Mouse (Mus musculus) monocyte, adult 5-6 weeks (primary cell): ENCODE measurements around the gene Btbd17. TPM values are rescaled to one million over a fixed set of nuclear protein-coding genes. Genes with fewer than 3 reads are reported as not detected.

ENCODE experiments used
- ATAC-seq: fragments of 153-309, 156-312 bp; replicated peaks from 2 replicates; pipeline ENCODE4 v1.8.0; 2017; ENCODE audit warnings: mild to moderate bottlenecking; ENCODE audit not compliant: low TSS enrichment, insufficient number of reproducible peaks, severe bottlenecking, poor library complexity, low FRiP score
- total RNA-seq: library from RNA; stranded (forward); fragments of 200-1000, 200-491, 200-594 nt; gene quantifications from 3 replicates; pipeline ENCODE4 v1.2.3, GENCODE M21; 2017

Btbd17 gene
- total RNA-seq = not detected in 3 replicates

- ATAC-seq = no peak
Measured at GRCm38 (mm10) chr11:114795848-114796322, at the start of gene Btbd17. TSS of gene Btbd17 (minus strand) at chr11:114795945.

DNA sequence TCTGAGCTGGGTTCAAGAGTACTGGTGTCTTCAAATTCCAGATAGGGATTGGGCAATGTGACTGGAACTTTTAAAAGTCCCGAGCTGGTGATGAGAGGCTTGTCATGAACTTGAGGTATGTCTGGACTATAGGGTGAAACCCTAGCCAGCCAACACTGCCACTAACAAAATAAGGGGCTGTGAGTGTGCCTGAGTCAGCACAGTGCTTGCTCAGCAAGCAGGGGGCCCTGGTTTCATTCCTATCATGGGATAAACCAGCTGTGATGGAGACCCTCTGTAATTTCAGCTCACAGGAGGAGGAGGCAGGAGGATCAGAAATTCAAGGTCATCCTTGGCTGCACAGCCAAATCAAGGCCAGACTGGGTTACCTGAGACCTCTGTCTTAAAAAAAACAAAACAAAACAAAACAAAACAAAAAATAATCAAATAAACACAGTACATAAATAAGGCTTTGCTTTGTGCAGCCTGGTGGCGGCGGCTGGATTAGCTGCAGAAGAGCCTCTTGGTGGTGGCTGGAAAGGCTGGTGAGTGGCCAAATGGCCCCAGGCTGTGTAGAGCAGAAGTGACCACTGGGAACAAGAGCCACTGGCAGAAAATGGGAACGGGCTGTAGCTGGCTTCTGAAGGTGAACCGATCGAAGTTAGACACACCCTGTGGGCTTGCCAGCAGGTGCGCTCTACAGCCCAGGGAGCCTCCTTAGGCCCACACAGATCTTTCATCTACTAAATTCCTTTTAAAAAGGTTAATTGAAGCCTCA is 48.9 kb upstream of the Btbd17 start:
- no peak for ATAC-seq

DNA sequence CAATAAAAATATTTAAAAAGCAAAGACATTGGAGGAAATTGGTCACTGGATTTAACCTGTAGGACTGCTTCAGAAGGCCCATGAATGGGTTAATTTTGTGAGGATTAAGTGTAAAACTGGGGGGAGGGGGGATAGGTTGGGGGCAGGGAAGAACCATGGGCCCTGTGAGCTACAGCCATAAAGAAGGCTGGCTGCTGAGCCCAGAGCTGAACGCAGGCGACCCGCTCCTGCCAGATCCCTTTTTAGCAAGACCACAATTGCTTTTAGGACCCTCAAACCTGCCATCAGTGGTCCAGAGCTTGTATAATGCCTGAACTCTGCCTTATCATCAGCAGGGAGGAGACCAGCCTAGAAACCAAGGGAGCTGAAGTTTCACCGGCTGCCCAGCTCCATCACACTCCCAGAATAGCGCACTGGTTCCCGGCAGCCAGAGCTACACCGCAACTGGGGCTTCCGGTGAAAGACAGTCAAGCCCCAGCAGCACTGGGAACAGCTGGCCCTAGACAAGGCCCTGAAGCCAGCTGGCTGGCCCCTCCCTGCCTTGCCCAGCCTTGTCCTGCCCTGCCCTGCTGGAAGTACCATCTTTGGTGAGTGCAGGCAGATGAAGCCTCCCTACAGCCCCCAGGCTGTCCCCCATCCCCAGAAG is 48.2 kb upstream of the Btbd17 start:
- no peak for ATAC-seq

- ATAC-seq = no peak
Measured at GRCm38 (mm10) chr11:114833166-114833565, 37.4 kb upstream of the Btbd17 start.

- ATAC-seq = no peak
Measured at GRCm38 (mm10) chr11:114830433-114830773, 34.7 kb upstream of the Btbd17 start.

DNA sequence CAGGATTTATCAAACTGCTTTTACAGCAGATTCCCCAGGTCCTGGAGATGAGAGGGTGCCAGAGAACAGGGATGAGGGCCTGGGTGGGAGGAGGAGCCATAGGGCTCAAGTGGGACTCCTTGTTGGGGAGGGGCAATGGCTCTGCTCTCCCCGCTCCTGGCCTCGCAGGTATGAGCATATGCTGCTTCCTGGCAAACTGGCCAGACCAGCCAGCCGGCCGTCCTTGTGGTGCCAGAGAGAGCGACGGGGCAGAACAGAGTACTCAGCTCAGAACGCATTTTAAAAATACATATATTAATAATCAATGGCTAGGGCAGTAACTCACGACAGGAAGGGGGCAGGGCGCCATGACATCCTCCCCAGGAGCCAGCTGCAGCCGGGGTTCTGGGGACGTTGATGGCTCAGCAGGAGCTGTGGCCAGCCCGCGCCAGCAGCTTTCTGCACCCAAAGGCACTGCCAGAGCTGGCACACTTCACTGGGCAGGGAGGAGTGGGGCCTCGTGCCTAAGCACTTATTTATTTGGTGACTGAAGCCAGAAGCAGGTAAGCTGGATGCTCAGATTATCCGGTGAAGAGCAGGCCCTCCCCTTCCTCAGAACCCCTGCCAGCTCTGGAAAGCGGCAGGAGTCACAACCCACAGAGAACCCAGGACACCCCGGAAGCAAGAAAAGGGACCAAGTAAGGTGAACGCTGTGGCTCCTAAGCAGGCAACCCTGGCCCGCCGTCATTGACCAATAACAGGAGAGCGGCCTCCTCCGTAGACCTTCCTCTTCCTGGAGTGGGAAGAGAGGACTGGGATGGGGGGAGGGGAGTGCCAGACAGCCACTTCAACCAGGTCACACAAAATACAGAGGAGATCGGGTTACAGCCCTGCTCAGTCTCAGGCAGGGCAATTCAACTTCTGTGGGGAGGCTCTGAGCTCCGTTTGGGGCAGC is 34.0 kb upstream of the Btbd17 start:
- ATAC-seq = peak; percentile 75; the same call in 1 of the 2 replicates

DNA sequence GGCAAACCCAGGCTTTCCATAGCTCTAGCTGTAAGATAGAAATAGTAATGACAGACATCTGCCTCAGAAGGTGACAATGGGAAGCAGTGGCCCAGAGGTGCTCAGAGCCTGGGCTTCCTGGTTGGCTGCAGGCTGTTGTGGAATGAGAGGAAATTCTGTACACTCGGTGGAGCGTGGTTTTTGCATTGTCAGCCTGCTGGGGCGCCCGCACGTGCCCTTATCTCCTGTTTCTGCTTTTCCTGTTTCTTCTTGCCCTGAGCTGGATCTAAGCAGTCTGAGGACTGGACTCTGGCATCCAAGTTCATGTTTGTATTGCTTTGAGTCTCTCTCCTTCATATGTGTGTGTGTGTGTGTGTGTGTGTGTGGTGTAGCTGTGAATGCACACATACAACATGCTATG is 30.9 kb upstream of the Btbd17 start:
- no peak for ATAC-seq

DNA sequence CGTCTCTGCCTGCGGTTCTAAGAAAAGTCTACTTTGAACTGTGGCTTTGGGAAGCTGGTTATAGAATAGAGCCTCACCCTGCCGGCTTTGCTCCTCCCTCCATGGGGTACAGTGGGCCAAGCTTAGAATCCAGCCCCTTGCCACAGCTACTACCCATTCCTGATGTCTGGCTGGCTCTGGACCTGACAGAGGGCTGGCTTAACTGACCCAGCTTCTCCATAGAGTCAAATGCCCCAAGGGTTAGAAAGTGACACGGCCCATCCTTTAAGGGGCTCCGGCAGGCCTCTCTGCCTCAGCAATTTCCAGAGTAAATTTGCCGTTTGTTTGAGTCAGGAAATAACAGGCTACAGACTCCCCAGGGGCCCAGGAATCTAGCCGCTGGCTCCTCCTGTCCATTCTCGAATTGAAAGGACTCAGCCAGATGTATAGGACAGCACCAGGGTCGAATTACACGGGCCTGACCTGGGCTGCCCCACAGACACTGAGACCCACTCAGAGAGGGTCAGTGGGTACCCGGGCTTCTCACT is 27.5 kb upstream of the Btbd17 start:
- ATAC-seq = no peak

- no peak for ATAC-seq
Measured at GRCm38 (mm10) chr11:114822727-114823126, 27.0 kb upstream of the Btbd17 start.

GRCm38 (mm10) chr11:114821325-114821724 is 25.6 kb upstream of the Btbd17 start:
- 0 out of 2 replicates have a peak, but pooled peaks have one; percentile 49 for ATAC-seq

- no peak for ATAC-seq
Measured at GRCm38 (mm10) chr11:114820444-114820843, 24.7 kb upstream of the Btbd17 start.

- no peak for ATAC-seq
Measured at GRCm38 (mm10) chr11:114819110-114819509, 23.4 kb upstream of the Btbd17 start.

DNA sequence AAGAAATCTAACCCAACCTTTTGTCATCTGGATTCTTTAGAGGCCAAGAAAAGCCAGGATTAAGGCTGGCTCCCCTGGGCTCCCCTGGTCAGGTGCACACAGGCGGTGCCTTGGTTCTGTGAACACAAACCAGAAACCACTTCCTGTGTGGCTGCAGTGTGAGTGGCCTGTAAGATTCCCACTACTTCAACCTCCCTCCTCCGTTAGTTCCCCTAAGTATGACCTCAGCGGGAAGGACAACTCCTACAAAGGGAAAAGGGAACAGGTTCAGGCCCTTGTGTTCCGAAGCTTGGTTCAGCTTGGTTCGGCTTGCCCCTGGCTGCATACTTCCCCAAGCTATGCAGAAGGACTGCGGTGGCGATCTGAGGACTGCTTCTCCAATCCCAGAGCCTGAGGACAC is 22.4 kb upstream of the Btbd17 start:
- peak; percentile 57 for ATAC-seq

- no peak for ATAC-seq
Measured at GRCm38 (mm10) chr11:114816934-114817333, 21.2 kb upstream of the Btbd17 start.

GRCm38 (mm10) chr11:114814873-114815592 is 19.3 kb upstream of the Btbd17 start:
- no peak for ATAC-seq

DNA sequence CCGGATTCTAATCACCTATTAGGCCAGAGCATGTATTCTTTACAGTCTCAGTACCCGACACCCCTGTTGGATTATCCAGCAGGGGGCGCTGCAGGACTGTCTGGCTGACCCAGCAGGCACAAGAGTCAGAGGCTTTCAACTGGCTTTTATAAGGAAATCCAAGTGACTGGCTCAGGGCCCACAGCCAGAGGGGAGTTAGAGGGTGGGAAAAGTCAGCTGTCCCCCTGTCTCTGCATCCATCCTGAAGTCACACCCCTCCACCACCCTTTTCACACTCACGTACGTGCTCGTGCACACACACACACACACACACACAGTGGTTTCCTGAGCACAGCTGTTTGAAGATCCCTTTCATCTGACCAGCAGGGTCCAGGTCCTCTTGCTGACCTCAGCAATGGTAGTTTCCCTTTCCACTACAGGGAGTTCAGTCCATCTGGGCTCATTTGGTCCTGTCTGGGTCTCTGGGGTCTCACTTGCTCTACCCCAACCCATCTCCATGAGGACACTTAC is 17.0 kb upstream of the Btbd17 start:
- ATAC-seq = peak; percentile 69

GRCm38 (mm10) chr11:114810344-114810743 is 14.6 kb upstream of the Btbd17 start:
- no peak for ATAC-seq

DNA sequence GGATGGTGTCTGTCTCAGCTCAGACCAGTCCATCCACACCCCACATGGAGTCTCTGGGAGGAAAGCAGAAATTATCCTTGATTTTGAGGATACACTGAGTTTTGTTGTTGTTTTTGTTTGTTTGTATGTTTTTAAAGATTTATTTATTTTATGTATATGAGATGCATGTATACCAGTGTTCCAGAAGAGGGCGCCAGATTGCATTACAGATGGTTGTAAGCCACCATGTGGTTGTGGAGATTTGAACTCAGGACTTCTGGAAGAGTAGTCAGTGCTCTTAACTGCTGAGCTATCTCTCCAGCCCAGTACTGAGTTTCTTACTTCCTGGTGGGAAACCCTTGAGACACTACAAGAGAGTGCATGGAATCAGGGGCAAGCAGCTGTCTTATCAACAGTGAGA is 13.6 kb upstream of the Btbd17 start:
- ATAC-seq = no peak
